Mouse (Mus musculus): Measurements from ENCODE around the gene Ccdc82. TPM values are rescaled to one million over a fixed set of nuclear protein-coding genes. Genes with fewer than 3 reads are reported as not detected.

Gene Ccdc82
- polyA plus RNA-seq, 1 experiment from 2014 or later: 15.1 TPM

DNA sequence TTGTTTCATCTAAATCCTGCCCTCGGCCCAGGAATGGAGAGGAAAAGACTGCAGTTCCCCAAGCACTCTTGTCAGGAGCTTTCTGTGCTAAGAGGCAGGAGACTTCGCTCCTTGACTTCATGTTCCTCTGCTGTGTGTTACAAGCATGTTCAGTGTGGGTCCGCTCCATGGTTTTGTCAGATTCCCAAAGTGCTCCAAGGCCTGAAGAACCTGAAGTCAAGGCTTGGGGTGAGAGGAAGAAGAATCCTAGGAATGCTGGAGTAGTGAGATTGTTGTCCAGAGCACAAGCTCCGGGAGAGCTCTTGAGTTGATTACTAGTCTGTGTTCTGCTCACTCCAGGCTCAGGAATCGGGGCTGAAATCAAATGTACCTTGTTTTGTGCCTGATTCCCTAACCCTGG is 68.6 kb downstream of the Ccdc82 start:
- Histone ChIP-seq H3K4me1 (ENCODE audit: control insufficient read depth, insufficient read depth, low read length) (peaks cover 7% of the 10 kb centered on the region), H3K4me2 (ENCODE audit: low read length) (no peak overlapping the region), H3K36me3 (ENCODE audit: control insufficient read depth, insufficient read depth, low read length) (no peaks in the 10 kb centered on the region), H3K27ac (ENCODE audit: low read length) (no peak overlapping the region), H3K9me3 (replicated peaks; ENCODE audit: control insufficient read depth, low read length, poor library complexity, severe bottlenecking) (no peaks in the 10 kb centered on the region), H3K27me3 (ENCODE audit: control insufficient read depth, insufficient read depth, low read depth, low read length) (no peaks in the 10 kb centered on the region), H3K9ac (ENCODE audit: low read depth, low read length) (no peak overlapping the region), H3K4me3 (ENCODE audit: low read depth, low read length) (no peak overlapping the region)
- no peak for ATAC-seq
- WGBS: 80% methylated on average over 5 of the region's 5 CpGs

- H3K4me1 ChIP-seq (ENCODE audit: control insufficient read depth, insufficient read depth, low read length): peaks cover 2% of the 10 kb centered on the region; the same call in 1 of the 2 replicates
- no peak overlapping the region for H3K9ac ChIP-seq (ENCODE audit: low read depth, low read length)
- no peaks in the 10 kb centered on the region for H3K27me3 ChIP-seq (ENCODE audit: control insufficient read depth, insufficient read depth, low read depth, low read length)
- H3K36me3 ChIP-seq (ENCODE audit: control insufficient read depth, insufficient read depth, low read length): no peaks in the 10 kb centered on the region
- ATAC-seq: no peak
- H3K9me3 ChIP-seq (replicated peaks; ENCODE audit: control insufficient read depth, low read length, poor library complexity, severe bottlenecking): no peaks in the 10 kb centered on the region
- WGBS: 86% methylated on average over 2 of the region's 2 CpGs
- no peak overlapping the region for H3K4me3 ChIP-seq (ENCODE audit: low read depth, low read length)
- H3K4me2 ChIP-seq (ENCODE audit: low read length): no peak overlapping the region
- no peak overlapping the region for H3K27ac ChIP-seq (ENCODE audit: low read length)
Measured at GRCm38 (mm10) chr9:13319566-13319965, 72.8 kb downstream of the Ccdc82 start.

- 86% methylated on average over 5 of the region's 5 CpGs for WGBS
- Histone ChIP-seq H3K27me3 (ENCODE audit: control insufficient read depth, insufficient read depth, low read depth, low read length) (no peaks in the 10 kb centered on the region), H3K4me2 (ENCODE audit: low read length) (no peak overlapping the region), H3K36me3 (ENCODE audit: control insufficient read depth, insufficient read depth, low read length) (no peaks in the 10 kb centered on the region), H3K9ac (ENCODE audit: low read depth, low read length) (no peak overlapping the region), H3K27ac (ENCODE audit: low read length) (no peak overlapping the region), H3K4me1 (ENCODE audit: control insufficient read depth, insufficient read depth, low read length) (no peaks in the 10 kb centered on the region), H3K4me3 (ENCODE audit: low read depth, low read length) (no peak overlapping the region), H3K9me3 (replicated peaks; ENCODE audit: control insufficient read depth, low read length, poor library complexity, severe bottlenecking) (no peaks in the 10 kb centered on the region)
- ATAC-seq: no peak
Measured at GRCm38 (mm10) chr9:13320800-13321364, 74.1 kb downstream of the Ccdc82 start.

GRCm38 (mm10) chr9:13323074-13323473 is 76.3 kb downstream of the Ccdc82 start:
- Histone ChIP-seq H3K4me1 (ENCODE audit: control insufficient read depth, insufficient read depth, low read length) (no peaks in the 10 kb centered on the region), H3K36me3 (ENCODE audit: control insufficient read depth, insufficient read depth, low read length) (no peaks in the 10 kb centered on the region), H3K4me3 (ENCODE audit: low read depth, low read length) (no peak overlapping the region), H3K4me2 (ENCODE audit: low read length) (no peak overlapping the region), H3K9me3 (replicated peaks; ENCODE audit: control insufficient read depth, low read length, poor library complexity, severe bottlenecking) (no peaks in the 10 kb centered on the region), H3K27me3 (ENCODE audit: control insufficient read depth, insufficient read depth, low read depth, low read length) (no peaks in the 10 kb centered on the region), H3K27ac (ENCODE audit: low read length) (no peak overlapping the region), H3K9ac (ENCODE audit: low read depth, low read length) (no peak overlapping the region)
- 81% methylated on average over 2 of the region's 2 CpGs for WGBS
- ATAC-seq: no peak

GRCm38 (mm10) chr9:13323612-13324011 is 76.9 kb downstream of the Ccdc82 start:
- no peak overlapping the region for H3K4me2 ChIP-seq (ENCODE audit: low read length)
- no peak overlapping the region for H3K27ac ChIP-seq (ENCODE audit: low read length)
- H3K36me3 ChIP-seq (ENCODE audit: control insufficient read depth, insufficient read depth, low read length): no peaks in the 10 kb centered on the region
- H3K27me3 ChIP-seq (ENCODE audit: control insufficient read depth, insufficient read depth, low read depth, low read length): no peaks in the 10 kb centered on the region
- no peaks in the 10 kb centered on the region for H3K4me1 ChIP-seq (ENCODE audit: control insufficient read depth, insufficient read depth, low read length)
- WGBS: 33% methylated on average over 1 of the region's 1 CpGs
- no peak overlapping the region for H3K4me3 ChIP-seq (ENCODE audit: low read depth, low read length)
- ATAC-seq: no peak
- H3K9ac ChIP-seq (ENCODE audit: low read depth, low read length): no peak overlapping the region
- H3K9me3 ChIP-seq (replicated peaks; ENCODE audit: control insufficient read depth, low read length, poor library complexity, severe bottlenecking): no peaks in the 10 kb centered on the region

Other genes starting within 250 kb of the Ccdc82 start
- 11.0 and 13.6 TPM in 2 replicates for gene Jrkl, start 1.1 kb upstream of the Ccdc82 start, polyA plus RNA-seq (2015; fragmentation: Nextera tagmentation; extraction: Ambion mirVana)
- gene Maml2, start 51.0 kb downstream of the Ccdc82 start, polyA plus RNA-seq (2015; fragmentation: Nextera tagmentation; extraction: Ambion mirVana): 9.9 and 10.6 TPM in 2 replicates
- gene Gm17571, start 199.8 kb downstream of the Ccdc82 start, polyA plus RNA-seq (2015; fragmentation: Nextera tagmentation; extraction: Ambion mirVana): not detected in 2 replicates

Measured in midbrain, embryonic 16.5 days (tissue).